Mouse (Mus musculus) neural tube, embryonic 12.5 days (tissue): ENCODE measurements around the gene Stxbp6. TPM values are rescaled to one million over a fixed set of nuclear protein-coding genes. Genes with fewer than 3 reads are reported as not detected.
A peak's percentile ranks its signal among the peaks of the same experiment; 100 is the strongest.

Experiments
- ATAC-seq: fragments of 200-750 bp; cut with Nextera tagmentation; 2 replicates; pipeline ENCODE4 v1.8.0; 2017; ENCODE audit warnings: low read depth, mild to moderate bottlenecking, moderate TSS enrichment, moderate library complexity; ENCODE audit not compliant: low FRiP score
- H3K27ac ChIP-seq: fragments of 300-500 bp; sonication (generic); 2 replicates; pipeline ENCODE4 v1.5.1; 2016
- H3K27me3 ChIP-seq: fragments of 300-500 bp; sonication (generic); replicated peaks from 2 replicates; pipeline ENCODE4 v1.6.1; 2016; ENCODE audit warnings: mild to moderate bottlenecking
- H3K36me3 ChIP-seq: fragments of 300-500 bp; sonication (generic); 2 replicates; pipeline ENCODE4 v1.6.1; 2016; ENCODE audit warnings: mild to moderate bottlenecking
- H3K4me1 ChIP-seq: fragments of 300-500 bp; sonication (generic); 2 replicates; pipeline ENCODE4 v1.6.1; 2016
- H3K4me2 ChIP-seq: fragments of 300-500 bp; sonication (generic); replicated peaks from 2 replicates; pipeline ENCODE4 v1.6.1; 2016; ENCODE audit warnings: mild to moderate bottlenecking
- H3K4me3 ChIP-seq: fragments of 300-500 bp; sonication (generic); 2 replicates; pipeline ENCODE4 v1.5.1; 2016
- H3K9ac ChIP-seq: fragments of 300-500 bp; sonication (generic); 2 replicates; pipeline ENCODE4 v1.6.1; 2016; ENCODE audit warnings: mild to moderate bottlenecking
- H3K9me3 ChIP-seq: fragments of 300-500 bp; sonication (generic); 2 replicates; pipeline ENCODE4 v1.6.1; 2016; ENCODE audit warnings: mild to moderate bottlenecking
- WGBS: fragments of 180-500 bp; shearing (Covaris S2); methylation state at CpG from one replicate; pipeline ENCODE4 v1.1.7; 2016; 5-methylcytosine and 5-hydroxymethylcytosine counted together
- polyA plus RNA-seq: library from polyadenylated mRNA; unstranded; fragments of >200 nt; fragmentation: Nextera tagmentation; extraction: Ambion mirVana; gene quantifications from 2 replicates; pipeline ENCODE4 v1.2.1, GENCODE M21; 2016

Gene Stxbp6
- polyA plus RNA-seq, 1 experiment from 2014 or later, result 10.9 TPM

- H3K4me1 ChIP-seq, result no peaks in the 10 kb centered on the region
- no peak overlapping the region for H3K4me2 ChIP-seq
- no peak overlapping the region for H3K4me3 ChIP-seq
- H3K36me3 ChIP-seq, result no peaks in the 10 kb centered on the region
- 75% methylated on average over 7 of the region's 7 CpGs for WGBS
- no peak overlapping the region for H3K27ac ChIP-seq
- H3K9ac ChIP-seq, result no peak overlapping the region
- no peaks in the 10 kb centered on the region for H3K27me3 ChIP-seq
- no peak for ATAC-seq
- no peaks in the 10 kb centered on the region for H3K9me3 ChIP-seq
These were observed 142.8 kb downstream of the Stxbp6 start for GRCm38 (mm10) chr12:44931716-44932115.

- no peak overlapping the region for H3K4me3 ChIP-seq
- 22% methylated on average over 3 of the region's 3 CpGs for WGBS
- ATAC-seq, result peak; percentile 25; the same call in 1 of the 2 replicates
- H3K27me3 ChIP-seq, result no peaks in the 10 kb centered on the region
- H3K36me3 ChIP-seq, result no peaks in the 10 kb centered on the region
- no peaks in the 10 kb centered on the region for H3K9me3 ChIP-seq
- H3K4me1 ChIP-seq, result no peaks in the 10 kb centered on the region
- no peak overlapping the region for H3K27ac ChIP-seq
- H3K4me2 ChIP-seq, result no peak overlapping the region
- no peak overlapping the region for H3K9ac ChIP-seq
These were observed 146.1 kb downstream of the Stxbp6 start for GRCm38 (mm10) chr12:44928456-44928855.

- H3K4me2 ChIP-seq, result no peak overlapping the region
- no peaks in the 10 kb centered on the region for H3K27me3 ChIP-seq
- no peaks in the 10 kb centered on the region for H3K4me1 ChIP-seq
- H3K9ac ChIP-seq, result no peak overlapping the region
- H3K4me3 ChIP-seq, result no peak overlapping the region
- 73% methylated on average over 3 of the region's 3 CpGs for WGBS
- no peak for ATAC-seq
- no peaks in the 10 kb centered on the region for H3K36me3 ChIP-seq
- no peaks in the 10 kb centered on the region for H3K9me3 ChIP-seq
- H3K27ac ChIP-seq, result no peak overlapping the region
These were observed 148.6 kb downstream of the Stxbp6 start for GRCm38 (mm10) chr12:44925901-44926300.

GRCm38 (mm10) chr12:44923273-44923672 lies 151.2 kb downstream of the Stxbp6 start:
- H3K9ac ChIP-seq, result no peak overlapping the region
- no peaks in the 10 kb centered on the region for H3K36me3 ChIP-seq
- H3K27ac ChIP-seq, result no peak overlapping the region
- H3K4me3 ChIP-seq, result no peak overlapping the region
- no peaks in the 10 kb centered on the region for H3K9me3 ChIP-seq
- ATAC-seq, result no peak
- H3K27me3 ChIP-seq, result no peaks in the 10 kb centered on the region
- no peak overlapping the region for H3K4me2 ChIP-seq
- no peaks in the 10 kb centered on the region for H3K4me1 ChIP-seq
- 95% methylated on average over 3 of the region's 3 CpGs for WGBS

- Histone ChIP-seq H3K9me3 (no peaks in the 10 kb centered on the region), H3K4me1 (no peaks in the 10 kb centered on the region), H3K4me2 (no peak overlapping the region), H3K36me3 (no peaks in the 10 kb centered on the region), H3K27me3 (no peaks in the 10 kb centered on the region), H3K27ac (no peak overlapping the region), H3K9ac (no peak overlapping the region), H3K4me3 (no peak overlapping the region)
- ATAC-seq, result no peak
- 78% methylated on average over 4 of the region's 4 CpGs for WGBS
These were observed 152.3 kb downstream of the Stxbp6 start for GRCm38 (mm10) chr12:44922241-44922640.

GRCm38 (mm10) chr12:44919613-44920012 lies 154.9 kb downstream of the Stxbp6 start:
- no peak for ATAC-seq
- no peaks in the 10 kb centered on the region for H3K9me3 ChIP-seq
- H3K27me3 ChIP-seq, result no peaks in the 10 kb centered on the region
- WGBS, result 97% methylated on average over 2 of the region's 2 CpGs
- H3K36me3 ChIP-seq, result no peaks in the 10 kb centered on the region
- no peak overlapping the region for H3K4me2 ChIP-seq
- no peak overlapping the region for H3K4me3 ChIP-seq
- H3K9ac ChIP-seq, result no peak overlapping the region
- H3K27ac ChIP-seq, result no peak overlapping the region
- H3K4me1 ChIP-seq, result no peaks in the 10 kb centered on the region

GRCm38 (mm10) chr12:44918929-44919328 lies 155.6 kb downstream of the Stxbp6 start:
- H3K9me3 ChIP-seq, result no peaks in the 10 kb centered on the region
- H3K27ac ChIP-seq, result no peak overlapping the region
- no peak for ATAC-seq
- no peak overlapping the region for H3K4me3 ChIP-seq
- no peaks in the 10 kb centered on the region for H3K27me3 ChIP-seq
- 90% methylated on average over 2 of the region's 2 CpGs for WGBS
- H3K4me2 ChIP-seq, result no peak overlapping the region
- H3K36me3 ChIP-seq, result no peaks in the 10 kb centered on the region
- no peaks in the 10 kb centered on the region for H3K4me1 ChIP-seq
- no peak overlapping the region for H3K9ac ChIP-seq

GRCm38 (mm10) chr12:44913854-44914253 lies 160.7 kb downstream of the Stxbp6 start:
- 88% methylated on average over 4 of the region's 4 CpGs for WGBS
- ATAC-seq, result no peak
- H3K4me3 ChIP-seq, result no peak overlapping the region
- no peaks in the 10 kb centered on the region for H3K9me3 ChIP-seq
- no peak overlapping the region for H3K27ac ChIP-seq
- no peak overlapping the region for H3K4me2 ChIP-seq
- no peak overlapping the region for H3K9ac ChIP-seq
- H3K27me3 ChIP-seq, result no peaks in the 10 kb centered on the region
- no peaks in the 10 kb centered on the region for H3K36me3 ChIP-seq
- no peaks in the 10 kb centered on the region for H3K4me1 ChIP-seq

- H3K27ac ChIP-seq, result no peak overlapping the region
- no peaks in the 10 kb centered on the region for H3K4me1 ChIP-seq
- no peak overlapping the region for H3K9ac ChIP-seq
- no peak for ATAC-seq
- 80% methylated on average over 3 of the region's 3 CpGs for WGBS
- H3K4me3 ChIP-seq, result no peak overlapping the region
- H3K9me3 ChIP-seq, result no peaks in the 10 kb centered on the region
- H3K27me3 ChIP-seq, result no peaks in the 10 kb centered on the region
- no peak overlapping the region for H3K4me2 ChIP-seq
- H3K36me3 ChIP-seq, result no peaks in the 10 kb centered on the region
These were observed 166.3 kb downstream of the Stxbp6 start for GRCm38 (mm10) chr12:44908028-44908702.

GRCm38 (mm10) chr12:44906001-44906400 lies 168.5 kb downstream of the Stxbp6 start:
- Histone ChIP-seq H3K36me3 (no peaks in the 10 kb centered on the region), H3K9me3 (no peaks in the 10 kb centered on the region), H3K27me3 (no peaks in the 10 kb centered on the region), H3K4me1 (no peaks in the 10 kb centered on the region), H3K4me3 (no peak overlapping the region), H3K4me2 (no peak overlapping the region), H3K27ac (no peak overlapping the region), H3K9ac (no peak overlapping the region)
- 92% methylated on average over 2 of the region's 2 CpGs for WGBS
- ATAC-seq, result no peak

- no peak for ATAC-seq
- 55% methylated on average over 1 of the region's 1 CpGs for WGBS
- no peaks in the 10 kb centered on the region for H3K36me3 ChIP-seq
These were observed 171.2 kb downstream of the Stxbp6 start for GRCm38 (mm10) chr12:44903205-44903732.

GRCm38 (mm10) chr12:44899173-44899870 lies 175.2 kb downstream of the Stxbp6 start:
- Histone ChIP-seq H3K27ac (no peak overlapping the region), H3K4me2 (no peak overlapping the region), H3K4me1 (no peaks in the 10 kb centered on the region), H3K36me3 (no peaks in the 10 kb centered on the region), H3K27me3 (no peaks in the 10 kb centered on the region), H3K9me3 (no peaks in the 10 kb centered on the region), H3K4me3 (no peak overlapping the region), H3K9ac (no peak overlapping the region)
- ATAC-seq, result no peak
- 94% methylated on average over 5 of the region's 5 CpGs for WGBS

More at GRCm38 (mm10) chr12:44903205-44903732, 171.2 kb downstream of the Stxbp6 start:
- no peaks in the 10 kb centered on the region for H3K9me3 ChIP-seq
- no peaks in the 10 kb centered on the region for H3K27me3 ChIP-seq
- no peak overlapping the region for H3K4me2 ChIP-seq
- H3K4me1 ChIP-seq, result no peaks in the 10 kb centered on the region
- H3K4me3 ChIP-seq, result no peak overlapping the region
- no peak overlapping the region for H3K27ac ChIP-seq
- no peak overlapping the region for H3K9ac ChIP-seq
